In the genomic region with DNA sequence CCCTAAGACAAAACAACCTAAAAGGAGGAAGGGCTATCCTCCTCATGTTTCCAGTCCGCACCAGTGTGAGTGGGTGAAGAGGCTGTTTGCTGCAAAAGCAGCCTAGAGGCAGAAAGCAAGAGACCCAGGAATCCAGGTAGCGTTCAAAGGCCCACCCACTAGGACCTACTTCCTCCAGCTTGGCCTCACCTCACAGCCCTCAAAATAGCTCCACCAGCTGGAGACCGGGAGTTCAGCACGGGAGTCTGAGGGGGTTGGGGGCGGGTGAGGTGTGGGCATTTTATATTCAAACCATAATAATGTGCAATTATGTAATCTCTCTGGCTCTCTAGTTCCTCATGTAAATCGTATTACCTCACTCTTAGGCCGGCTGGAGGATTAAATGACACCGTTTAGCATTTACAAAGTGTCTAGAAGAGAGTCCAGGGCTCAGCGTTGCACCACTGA, we compare ENCODE assay signal across 20 mouse cellular contexts. TPM values are rescaled to one million over a fixed set of nuclear protein-coding genes. Genes with fewer than 3 reads are reported as not detected.
DNase-seq lines count a peak whose midpoint lies in the region; ATAC-seq and TF ChIP-seq lines count a peak whose summit lies in the region.
"Had no signal": no experiment of that assay in that cellular context is flagged by ENCODE, and none has a peak within 500 bp of the region (broad histone marks: within the 10 kb centered on the region; RNA-seq: fewer than 3 reads in every experiment).

No protein-coding gene starts in this region.

- no peak overlapping the region for H3K4me3 ChIP-seq in liver, postnatal 0 days (ENCODE audit: low read depth, low read length)
- no peak overlapping the region for H3K4me3 ChIP-seq in liver, embryonic 11.5 days (ENCODE audit: low read depth, low read length)
- no peak overlapping the region for H3K4me3 ChIP-seq in ES-Bruce4 (ENCODE audit: low read depth, low read length)
- no peak overlapping the region for H3K4me3 ChIP-seq in cortical plate, adult 2 months (ENCODE audit: insufficient read depth, low read length)
- H3K4me3 ChIP-seq: erythroblast, embryonic 14.5 days; heart, embryonic 12.5 days; limb, embryonic 12.5 days; neural tube, embryonic 13.5 days had no signal

- no peak overlapping the region for H3K9ac ChIP-seq in liver, postnatal 0 days (replicated peaks)
- H3K9ac ChIP-seq in liver, embryonic 11.5 days (ENCODE audit: low read depth, low read length) = no peak overlapping the region
- no peak overlapping the region for H3K9ac ChIP-seq in ES-Bruce4 (ENCODE audit: low read depth, poor library complexity, severe bottlenecking)
- H3K9ac ChIP-seq: heart, embryonic 12.5 days; limb, embryonic 12.5 days; liver, embryonic 14.5 days; neural tube, embryonic 13.5 days had no signal

- H3K27me3 ChIP-seq in liver, postnatal 0 days (ENCODE audit: insufficient read depth, low read length) = no peaks in the 10 kb centered on the region
- no peaks in the 10 kb centered on the region for H3K27me3 ChIP-seq in liver, embryonic 11.5 days (replicated peaks; ENCODE audit: control insufficient read depth, insufficient read depth, low read length)
- H3K27me3 ChIP-seq in ES-Bruce4 (ENCODE audit: control insufficient read depth, insufficient read depth, low read length, poor library complexity, severe bottlenecking) = peaks cover 1% of the 10 kb centered on the region; the same call in 1 of the 2 replicates
- H3K27me3 ChIP-seq: heart, embryonic 12.5 days; neural tube, embryonic 13.5 days had no signal

- no peaks in the 10 kb centered on the region for H3K36me3 ChIP-seq in liver, postnatal 0 days (replicated peaks; ENCODE audit: insufficient read depth, low read length)
- no peaks in the 10 kb centered on the region for H3K36me3 ChIP-seq in liver, embryonic 11.5 days (ENCODE audit: control insufficient read depth, insufficient read depth, low read length)
- no peaks in the 10 kb centered on the region for H3K36me3 ChIP-seq in ES-Bruce4 (ENCODE audit: control insufficient read depth, insufficient read depth, low read length, poor library complexity, severe bottlenecking)
- H3K36me3 ChIP-seq: heart, embryonic 12.5 days; limb, embryonic 12.5 days; neural tube, embryonic 13.5 days had no signal

- TF ChIP-seq CTCF in liver, postnatal 0 days (IDR thresholded peaks at IDR 0.05; ENCODE audit: low read depth) = peak; percentile 6; the same call in 1 of the 2 replicates
- TF ChIP-seq CTCF in ES-Bruce4 (IDR thresholded peaks at IDR 0.05; ENCODE audit: low read depth, low read length) = peak; percentile 34
- TF ChIP-seq CTCF in cortical plate, adult 2 months (IDR thresholded peaks at IDR 0.05; ENCODE audit: extremely low read depth, insufficient read depth, low read length) = no peak

- TF ChIP-seq EP300 in liver, postnatal 0 days (IDR thresholded peaks at IDR 0.05; ENCODE audit: low read depth) = no peak
- TF ChIP-seq EP300 in ES-Bruce4 (IDR thresholded peaks at IDR 0.05; ENCODE audit: insufficient read depth, low read depth, low read length) = no peak

- ATAC-seq in liver, postnatal 0 days = no peak
- ATAC-seq in liver, embryonic 11.5 days (replicated peaks; ENCODE audit: low FRiP score) = no peak

- no peak for TF ChIP-seq POLR2A in ES-Bruce4 (IDR thresholded peaks at IDR 0.05; ENCODE audit: insufficient read depth, low read length)
- no peak for TF ChIP-seq POLR2A in cortical plate, adult 2 months (IDR thresholded peaks at IDR 0.05; ENCODE audit: extremely low read depth, insufficient read depth, low read length)

- WGBS in liver, postnatal 0 days (ENCODE audit: insufficient replicate concordance) = 47% methylated on average over 9 of the region's 9 CpGs
- WGBS in liver, embryonic 11.5 days = 52% methylated on average over 9 of the region's 9 CpGs

- no peaks in the 10 kb centered on the region for H3K9me3 ChIP-seq in liver, postnatal 0 days (ENCODE audit: low read length)
- H3K9me3 ChIP-seq in liver, embryonic 11.5 days (ENCODE audit: control insufficient read depth, low read length) = no peaks in the 10 kb centered on the region
- no peaks in the 10 kb centered on the region for H3K9me3 ChIP-seq in ES-Bruce4 (replicated peaks; ENCODE audit: control insufficient read depth, insufficient read depth, low read length, poor library complexity, severe bottlenecking)
- H3K9me3 ChIP-seq: heart, embryonic 12.5 days; limb, embryonic 12.5 days; neural tube, embryonic 13.5 days had no signal

- H3K27ac ChIP-seq in liver, postnatal 0 days (ENCODE audit: low read depth) = no peak overlapping the region
- no peak overlapping the region for H3K27ac ChIP-seq in liver, embryonic 11.5 days (ENCODE audit: low read depth, low read length)
- H3K27ac ChIP-seq in ES-Bruce4 (ENCODE audit: insufficient read depth, low read length) = no peak overlapping the region
- H3K27ac ChIP-seq in cortical plate, adult 2 months (ENCODE audit: insufficient read depth, low read length) = peak overlapping the region; percentile 73
- H3K27ac ChIP-seq: limb, embryonic 12.5 days; liver, embryonic 14.5 days; neural tube, embryonic 13.5 days had no signal

- no peak overlapping the region for H3K4me2 ChIP-seq in liver, postnatal 0 days (ENCODE audit: low read depth, low read length)
- H3K4me2 ChIP-seq in liver, embryonic 11.5 days = no peak overlapping the region
- H3K4me2 ChIP-seq: heart, embryonic 12.5 days; limb, embryonic 12.5 days; neural tube, embryonic 13.5 days had no signal

- DNase-seq in frontal cortex, postnatal 36 days (ENCODE audit: low spot score in 2 of 2) = peak; percentile 48 to 78
- no peak for DNase-seq in frontal cortex, postnatal 10 days (ENCODE audit: low spot score in 2 of 2)
- no peak for DNase-seq in liver, postnatal 0 days
- DNase-seq in liver, embryonic 11.5 days (ENCODE audit: low spot score) = no peak
- no peak for DNase-seq in cerebellum, adult 11 months
- no peak for DNase-seq in urinary bladder, postnatal 14 days (ENCODE audit: low spot score)
- DNase-seq: B cell, adult 2 months; gastrocnemius, postnatal 36 days; heart, postnatal 4 days; kidney, adult 18-20 months; kidney, postnatal 25 days; layer of hippocampus, adult 9-11 months; lung, postnatal 10 days had no signal

- peaks cover 9% of the 10 kb centered on the region; the same call in 1 of the 2 replicates for H3K4me1 ChIP-seq in liver, postnatal 0 days (ENCODE audit: insufficient read depth)
- peaks cover 22% of the 10 kb centered on the region for H3K4me1 ChIP-seq in liver, embryonic 11.5 days (replicated peaks; ENCODE audit: control insufficient read depth, insufficient read depth, low read length)
- H3K4me1 ChIP-seq in ES-Bruce4 (ENCODE audit: control insufficient read depth, insufficient read depth, low read length) = peaks cover 10% of the 10 kb centered on the region
- peaks cover 9% of the 10 kb centered on the region for H3K4me1 ChIP-seq in cortical plate, adult 2 months (ENCODE audit: control insufficient read depth, insufficient read depth, low read length)
- H3K4me1 ChIP-seq: limb, embryonic 12.5 days had no signal

RNA-seq across cellular contexts. Expression of a gene that starts 20.7 kb away (rescaled TPM):
- 12.9 and 16.5 TPM in 2 replicates for polyA plus RNA-seq in liver, postnatal 0 days (2015; fragmentation: Nextera tagmentation; extraction: Ambion mirVana)
- polyA plus RNA-seq in liver, embryonic 11.5 days (2014; fragmentation: Nextera tagmentation; extraction: Ambion mirVana) = 28.7 and 31.0 TPM in 2 replicates
- polyA plus RNA-seq in ES-Bruce4 (2011; ENCODE audit: insufficient read depth, insufficient read length, low read depth, missing spikeins) = 20.8 and 21.2 TPM in 2 replicates
- 19.1 and 20.5 TPM in 2 replicates for polyA plus RNA-seq in cortical plate, adult 2 months (2012; rRNA removed)

RNA-seq across cellular contexts. Expression of a gene that starts 54.2 kb away (rescaled TPM):
- 19.0 and 20.1 TPM in 2 replicates for polyA plus RNA-seq in liver, postnatal 0 days (2015; fragmentation: Nextera tagmentation; extraction: Ambion mirVana)
- polyA plus RNA-seq in liver, embryonic 11.5 days (2014; fragmentation: Nextera tagmentation; extraction: Ambion mirVana) = 47.9 and 52.3 TPM in 2 replicates
- polyA plus RNA-seq in ES-Bruce4 (2011; ENCODE audit: insufficient read depth, insufficient read length, low read depth, missing spikeins) = 16.1 and 18.3 TPM in 2 replicates
- polyA plus RNA-seq in cortical plate, adult 2 months (2012; rRNA removed) = 27.6 and 31.7 TPM in 2 replicates

Comparison
In these comparisons a context has a peak if more than half of its experiments do, and no peak if none do; other contexts are left out.
1. DNase-seq: peak in frontal cortex, postnatal 36 days (2 of 2); none in frontal cortex, postnatal 10 days (0 of 2), liver, postnatal 0 days (single experiment), liver, embryonic 11.5 days (single experiment), cerebellum, adult 11 months (single experiment) and urinary bladder, postnatal 14 days (single experiment).